Mouse (Mus musculus): Measurements from ENCODE around the gene Spaca7. TPM values are rescaled to one million over a fixed set of nuclear protein-coding genes. Genes with fewer than 3 reads are reported as not detected.

Gene Spaca7
- polyA plus RNA-seq, 1 experiment: not detected

DNA sequence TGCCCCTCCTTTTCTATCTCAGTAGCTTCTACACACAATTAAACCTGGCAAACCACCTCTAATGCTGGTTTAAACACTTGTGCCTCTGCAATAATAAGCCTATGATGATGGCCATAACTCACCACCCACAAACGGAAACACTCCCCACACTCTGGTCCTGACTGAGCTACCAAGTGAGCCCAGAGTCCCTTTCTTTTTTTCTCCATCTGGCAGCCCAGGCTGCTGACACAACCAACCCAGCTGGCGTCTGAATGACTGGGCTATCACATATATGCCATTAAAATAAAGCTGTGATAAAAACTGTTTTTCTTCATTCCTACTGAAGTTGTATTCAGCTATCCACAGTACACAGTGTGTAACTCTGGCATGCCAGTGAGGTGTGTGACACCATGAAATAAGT lies 62.5 kb downstream of the Spaca7 start:
- H3K4me3 ChIP-seq (replicated peaks): no peak overlapping the region
- no peaks in the 10 kb centered on the region for H3K27me3 ChIP-seq (ENCODE audit: control insufficient read depth)
- TF ChIP-seq TAL1 (IDR thresholded peaks at IDR 0.05; ENCODE audit: low read length) (no peak), GATA1 (IDR thresholded peaks at IDR 0.05; ENCODE audit: low read length) (no peak)
- peaks cover 98% of the 10 kb centered on the region for H3K36me3 ChIP-seq (ENCODE audit: control insufficient read depth)
- no peaks in the 10 kb centered on the region for H3K9me3 ChIP-seq (ENCODE audit: control insufficient read depth, low read length)
- no peaks in the 10 kb centered on the region for H3K4me1 ChIP-seq (ENCODE audit: control insufficient read depth)

- H3K36me3 ChIP-seq (ENCODE audit: control insufficient read depth): peaks cover 98% of the 10 kb centered on the region
These were observed 65.6 kb downstream of the Spaca7 start for GRCm38 (mm10) chr8:12638446-12638845.

DNA sequence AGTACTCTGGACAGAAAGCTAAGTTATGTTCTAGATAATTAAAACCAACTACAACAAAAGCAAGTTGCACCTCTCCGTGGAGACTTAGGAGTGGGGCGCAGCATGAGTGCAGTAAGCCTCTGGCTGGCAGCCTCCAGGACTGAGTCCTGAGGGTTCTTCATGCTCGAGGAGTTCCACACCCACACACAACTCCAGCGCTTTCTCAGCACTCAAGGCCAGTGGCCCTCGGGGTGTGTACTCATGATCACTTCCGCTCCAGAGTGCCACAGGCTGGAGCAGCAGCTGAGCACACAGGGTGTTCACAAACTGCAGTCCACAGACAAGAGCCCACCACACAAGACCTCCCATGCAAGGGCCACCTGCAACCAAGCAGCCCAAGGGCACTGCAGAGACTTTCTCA lies 68.7 kb downstream of the Spaca7 start:
- Histone ChIP-seq H3K27me3 (ENCODE audit: control insufficient read depth) (no peaks in the 10 kb centered on the region), H3K4me1 (ENCODE audit: control insufficient read depth) (peaks cover 22% of the 10 kb centered on the region), H3K4me3 (replicated peaks) (no peak overlapping the region), H3K9me3 (ENCODE audit: control insufficient read depth, low read length) (no peaks in the 10 kb centered on the region), H3K36me3 (ENCODE audit: control insufficient read depth) (peaks cover 97% of the 10 kb centered on the region)
- TF ChIP-seq GATA1 (IDR thresholded peaks at IDR 0.05; ENCODE audit: low read length): no peak
- no peak for TF ChIP-seq TAL1 (IDR thresholded peaks at IDR 0.05; ENCODE audit: low read length)

More at GRCm38 (mm10) chr8:12638446-12638845, 65.6 kb downstream of the Spaca7 start:
- Histone ChIP-seq H3K9me3 (ENCODE audit: control insufficient read depth, low read length) (no peaks in the 10 kb centered on the region), H3K4me1 (ENCODE audit: control insufficient read depth) (no peaks in the 10 kb centered on the region), H3K4me3 (replicated peaks) (no peak overlapping the region), H3K27me3 (ENCODE audit: control insufficient read depth) (no peaks in the 10 kb centered on the region)
- no peak for TF ChIP-seq GATA1 (IDR thresholded peaks at IDR 0.05; ENCODE audit: low read length)
- no peak for TF ChIP-seq TAL1 (IDR thresholded peaks at IDR 0.05; ENCODE audit: low read length)

DNA sequence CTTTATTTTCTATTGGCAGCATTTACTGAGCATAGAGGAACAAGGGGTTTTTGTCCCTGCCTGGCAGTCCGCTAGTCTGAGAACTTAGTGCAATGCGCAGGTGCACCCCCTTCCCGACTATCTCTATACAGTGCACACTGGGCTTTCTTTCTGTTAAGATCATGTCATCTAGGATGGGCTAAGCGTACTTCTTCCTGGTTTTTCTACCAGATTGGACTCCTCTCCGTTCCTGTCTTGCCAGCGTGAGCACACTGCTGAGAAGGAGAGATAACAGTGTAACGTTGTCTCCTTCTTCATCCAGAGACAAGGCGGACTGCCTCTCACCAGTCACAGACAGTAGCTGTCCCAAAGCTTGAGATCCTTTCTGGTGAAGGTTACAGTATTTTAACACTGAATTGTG lies 71.5 kb downstream of the Spaca7 start:
- no peaks in the 10 kb centered on the region for H3K27me3 ChIP-seq (ENCODE audit: control insufficient read depth)
- TF ChIP-seq TAL1 (IDR thresholded peaks at IDR 0.05; ENCODE audit: low read length) (no peak), GATA1 (IDR thresholded peaks at IDR 0.05; ENCODE audit: low read length) (no peak)
- H3K4me3 ChIP-seq (replicated peaks): no peak overlapping the region
- H3K4me1 ChIP-seq (ENCODE audit: control insufficient read depth): peaks cover 23% of the 10 kb centered on the region
- H3K9me3 ChIP-seq (ENCODE audit: control insufficient read depth, low read length): no peaks in the 10 kb centered on the region
- peaks cover 97% of the 10 kb centered on the region for H3K36me3 ChIP-seq (ENCODE audit: control insufficient read depth)

DNA sequence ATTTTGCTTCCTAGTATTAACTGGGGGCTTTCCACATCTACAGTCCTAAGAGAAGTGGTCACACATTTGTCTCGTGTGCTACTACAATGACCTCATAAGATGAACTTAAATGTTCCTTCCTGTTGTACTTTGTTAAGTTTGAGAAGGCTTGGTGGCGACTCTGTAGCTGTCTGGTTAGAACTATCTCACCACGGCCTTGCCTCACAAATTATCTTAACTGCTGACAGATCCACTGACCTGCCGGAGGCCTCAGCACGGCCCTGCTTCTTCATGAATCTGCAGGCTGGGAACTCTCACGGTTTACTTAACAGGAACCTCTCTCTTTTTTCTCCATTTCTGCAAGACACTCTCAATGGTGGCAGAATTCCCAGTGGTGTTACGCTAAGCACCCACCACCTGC lies 72.1 kb downstream of the Spaca7 start:
- no peaks in the 10 kb centered on the region for H3K27me3 ChIP-seq (ENCODE audit: control insufficient read depth)
- no peak overlapping the region for H3K4me3 ChIP-seq (replicated peaks)
- TF ChIP-seq GATA1 (IDR thresholded peaks at IDR 0.05; ENCODE audit: low read length) (no peak), TAL1 (IDR thresholded peaks at IDR 0.05; ENCODE audit: low read length) (no peak)
- H3K9me3 ChIP-seq (ENCODE audit: control insufficient read depth, low read length): no peaks in the 10 kb centered on the region
- H3K4me1 ChIP-seq (ENCODE audit: control insufficient read depth): peaks cover 23% of the 10 kb centered on the region
- H3K36me3 ChIP-seq (ENCODE audit: control insufficient read depth): peaks cover 97% of the 10 kb centered on the region

DNA sequence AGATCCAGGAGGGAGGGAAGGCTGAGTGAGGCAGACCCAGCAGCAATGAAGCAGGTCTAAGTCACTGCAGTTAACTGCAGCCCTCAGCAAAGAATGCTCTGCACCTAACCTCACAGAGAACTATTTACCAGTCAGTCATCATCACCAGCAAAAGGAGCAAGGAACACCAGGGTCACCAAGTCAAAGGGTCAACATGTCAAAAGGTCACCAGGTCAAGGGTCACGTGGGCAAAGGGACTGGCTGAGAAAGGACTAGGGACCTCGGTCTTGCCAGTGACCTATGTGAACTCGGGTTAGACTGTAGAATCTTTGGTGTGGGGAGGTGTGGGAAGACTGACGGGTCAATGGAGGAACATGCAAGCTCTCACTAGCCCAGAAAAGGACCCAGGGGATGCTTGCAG lies 73.7 kb downstream of the Spaca7 start:
- Histone ChIP-seq H3K4me3 (replicated peaks) (no peak overlapping the region), H3K36me3 (ENCODE audit: control insufficient read depth) (peaks cover 97% of the 10 kb centered on the region), H3K27me3 (ENCODE audit: control insufficient read depth) (no peaks in the 10 kb centered on the region), H3K4me1 (ENCODE audit: control insufficient read depth) (peaks cover 23% of the 10 kb centered on the region), H3K9me3 (ENCODE audit: control insufficient read depth, low read length) (no peaks in the 10 kb centered on the region)
- TF ChIP-seq GATA1 (IDR thresholded peaks at IDR 0.05; ENCODE audit: low read length): no peak
- TF ChIP-seq TAL1 (IDR thresholded peaks at IDR 0.05; ENCODE audit: low read length): no peak

DNA sequence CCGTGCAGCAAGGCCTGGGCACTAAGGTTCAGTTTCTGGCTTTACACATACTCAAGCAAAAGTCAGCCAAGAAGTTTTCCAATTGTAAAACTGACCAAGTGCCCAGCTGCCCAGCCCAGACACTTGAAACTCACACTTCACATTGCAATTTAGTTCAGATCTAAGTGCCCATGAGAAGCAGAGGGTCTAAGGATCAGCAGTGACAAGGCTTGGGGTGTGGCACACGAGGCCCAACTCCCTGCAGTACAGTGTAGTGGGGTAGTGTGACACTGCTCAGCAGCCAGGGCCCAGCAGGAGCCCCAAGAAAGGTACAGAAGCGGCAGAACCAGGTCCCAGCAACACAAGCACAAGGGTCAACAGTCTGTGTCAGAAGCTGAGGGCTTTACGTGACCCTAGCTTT lies 76.1 kb downstream of the Spaca7 start:
- TF ChIP-seq TAL1 (IDR thresholded peaks at IDR 0.05; ENCODE audit: low read length) (no peak), GATA1 (IDR thresholded peaks at IDR 0.05; ENCODE audit: low read length) (no peak)
- no peaks in the 10 kb centered on the region for H3K9me3 ChIP-seq (ENCODE audit: control insufficient read depth, low read length)

More for the DNA sequence above, 76.1 kb downstream of the Spaca7 start:
- H3K4me3 ChIP-seq (replicated peaks): no peak overlapping the region
- H3K4me1 ChIP-seq (ENCODE audit: control insufficient read depth): peaks cover 22% of the 10 kb centered on the region
- H3K36me3 ChIP-seq (ENCODE audit: control insufficient read depth): peaks cover 99% of the 10 kb centered on the region
- no peaks in the 10 kb centered on the region for H3K27me3 ChIP-seq (ENCODE audit: control insufficient read depth)

Other genes starting within 250 kb of the Spaca7 start
- gene Sox1, start 177.7 kb upstream of the Spaca7 start, polyA plus RNA-seq (2012): 0.01 TPM in 1 of 2 replicates, not detected in the other
- gene Tubgcp3, start 99.2 kb downstream of the Spaca7 start, polyA plus RNA-seq (2012): 4.5 TPM in 2 replicates
- 0.02 and 0.03 TPM in 2 replicates for gene Atp11a, start 184.0 kb downstream of the Spaca7 start, polyA plus RNA-seq (2012)